Mouse (Mus musculus): ENCODE measurements at regions not wholly inside any gene's neighbourhood (a gene's known extent, or its start where the extent isn't known, plus 50 kb on each side); places are given as distances from the start of the nearest gene placed in this dataset.

- in situ Hi-C loops (cut with MboI; ENCODE audit: low sequenced_read_pairs), result no loop called here
Observed at GRCm38 (mm10) chr9:116335561-116336478, 160.7 kb upstream of the Tgfbr2 start.

- in situ Hi-C loops (cut with MboI; ENCODE audit: low sequenced_read_pairs), result no loop called here
Observed at GRCm38 (mm10) chr9:116333956-116334463, 158.8 kb upstream of the Tgfbr2 start.

GRCm38 (mm10) chr9:116332485-116333118 lies 157.4 kb upstream of the Tgfbr2 start:
- in situ Hi-C loops (cut with MboI; ENCODE audit: low sequenced_read_pairs), result no loop called here

GRCm38 (mm10) chr9:116331406-116331805 lies 156.2 kb upstream of the Tgfbr2 start:
- in situ Hi-C loops (cut with MboI; ENCODE audit: low sequenced_read_pairs), result no loop called here

GRCm38 (mm10) chr9:116330796-116331195 lies 155.6 kb upstream of the Tgfbr2 start:
- in situ Hi-C loops (cut with MboI; ENCODE audit: low sequenced_read_pairs), result no loop called here

GRCm38 (mm10) chr9:116329147-116329546 lies 154.0 kb upstream of the Tgfbr2 start:
- in situ Hi-C loops (cut with MboI; ENCODE audit: low sequenced_read_pairs), result no loop called here

- in situ Hi-C loops (cut with MboI; ENCODE audit: low sequenced_read_pairs), result no loop called here
Observed at GRCm38 (mm10) chr9:116328201-116328600, 153.0 kb upstream of the Tgfbr2 start.

GRCm38 (mm10) chr9:116327080-116327479 lies 151.9 kb upstream of the Tgfbr2 start:
- in situ Hi-C loops (cut with MboI; ENCODE audit: low sequenced_read_pairs), result no loop called here

GRCm38 (mm10) chr9:116324971-116325370 lies 149.8 kb upstream of the Tgfbr2 start:
- in situ Hi-C loops (cut with MboI; ENCODE audit: low sequenced_read_pairs), result no loop called here

GRCm38 (mm10) chr9:116323871-116324721 lies 148.9 kb upstream of the Tgfbr2 start:
- in situ Hi-C loops (cut with MboI; ENCODE audit: low sequenced_read_pairs), result no loop called here

GRCm38 (mm10) chr9:116321908-116322307 lies 146.7 kb upstream of the Tgfbr2 start:
- in situ Hi-C loops (cut with MboI; ENCODE audit: low sequenced_read_pairs), result no loop called here

GRCm38 (mm10) chr9:116319421-116319820 lies 144.3 kb upstream of the Tgfbr2 start:
- in situ Hi-C loops (cut with MboI; ENCODE audit: low sequenced_read_pairs), result no loop called here

GRCm38 (mm10) chr9:116316582-116317095 lies 141.5 kb upstream of the Tgfbr2 start:
- in situ Hi-C loops (cut with MboI; ENCODE audit: low sequenced_read_pairs), result no loop called here

GRCm38 (mm10) chr9:116314803-116315202 lies 139.6 kb upstream of the Tgfbr2 start:
- in situ Hi-C loops (cut with MboI; ENCODE audit: low sequenced_read_pairs), result no loop called here

- in situ Hi-C loops (cut with MboI; ENCODE audit: low sequenced_read_pairs), result no loop called here
Observed at GRCm38 (mm10) chr9:116313932-116314790, 139.0 kb upstream of the Tgfbr2 start.

- in situ Hi-C loops (cut with MboI; ENCODE audit: low sequenced_read_pairs), result no loop called here
Observed at GRCm38 (mm10) chr9:116311364-116311763, 136.2 kb upstream of the Tgfbr2 start.

GRCm38 (mm10) chr9:116301602-116302001 lies 126.4 kb upstream of the Tgfbr2 start:
- in situ Hi-C loops (cut with MboI; ENCODE audit: low sequenced_read_pairs), result no loop called here

- in situ Hi-C loops (cut with MboI; ENCODE audit: low sequenced_read_pairs), result no loop called here
Observed at GRCm38 (mm10) chr9:116298791-116299190, 123.6 kb upstream of the Tgfbr2 start.

GRCm38 (mm10) chr9:116296349-116296748 lies 121.2 kb upstream of the Tgfbr2 start:
- in situ Hi-C loops (cut with MboI; ENCODE audit: low sequenced_read_pairs), result no loop called here

- in situ Hi-C loops (cut with MboI; ENCODE audit: low sequenced_read_pairs), result no loop called here
Observed at GRCm38 (mm10) chr9:116294073-116294472, 118.9 kb upstream of the Tgfbr2 start.
